Mouse (Mus musculus): ENCODE data around the gene Got2. TPM values are rescaled to one million over a fixed set of nuclear protein-coding genes. Genes with fewer than 3 reads are reported as not detected.
"Not testable (repeated sequence)": the region's sequence is repeated elsewhere in the genome, so short reads cannot be mapped to it uniquely, and the experiment has no call there.

The Got2 gene
- total RNA-seq, 2 experiments from 2014 or later = 342 to 564 TPM

GRCm38 (mm10) chr8:95886647-95887577 is 1.4 kb downstream of the Got2 start:
- Histone ChIP-seq H3K27ac (peak overlapping the region; percentile 98), H3K4me3 (peak overlapping the region; percentile 80)
- TF ChIP-seq CTCF (IDR thresholded peaks at IDR 0.05) = no peak
- intact Hi-C loops (cut with DNase I) = no loop called here
- DNase-seq = peak; percentile 81

GRCm38 (mm10) chr8:95885966-95886365 is 2.4 kb downstream of the Got2 start:
- no peak for DNase-seq
- peak overlapping the region; percentile 98 for H3K27ac ChIP-seq
- no peak for TF ChIP-seq CTCF (IDR thresholded peaks at IDR 0.05)
- intact Hi-C loops (cut with DNase I) = no loop called here
- H3K4me3 ChIP-seq = peak overlapping the region; percentile 80

DNA sequence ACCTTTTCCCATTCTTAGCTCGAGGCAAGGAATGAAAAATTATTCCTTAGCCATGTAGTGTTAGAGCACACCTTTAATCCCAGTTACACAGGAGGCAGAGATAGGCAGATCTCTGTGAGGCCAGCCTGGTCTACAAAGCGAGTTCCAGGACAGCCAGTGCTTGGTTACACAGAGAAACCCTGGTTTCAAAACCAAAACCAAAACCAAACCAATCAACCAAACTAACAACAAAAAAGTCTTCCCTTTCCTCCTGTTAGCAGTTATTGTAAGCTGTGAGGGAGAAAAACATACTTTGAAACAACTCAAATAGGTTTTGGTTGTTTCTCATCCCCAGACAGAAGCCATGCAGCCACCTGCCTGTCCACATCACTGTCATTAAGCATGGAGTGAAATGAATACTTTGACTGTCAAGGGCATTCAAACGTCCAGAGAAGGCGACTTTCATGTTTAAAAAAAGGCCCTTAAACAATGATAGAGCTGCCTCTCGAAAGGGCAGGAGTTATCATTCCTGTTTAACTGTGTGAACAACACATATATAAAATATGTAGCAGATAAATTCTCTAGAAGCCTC is 3.0 kb downstream of the Got2 start:
- no peak for TF ChIP-seq CTCF (IDR thresholded peaks at IDR 0.05)
- Histone ChIP-seq H3K4me3 (peak overlapping the region; percentile 80), H3K27ac (peak overlapping the region; percentile 98)
- DNase-seq = peak; percentile 39
- intact Hi-C loops (cut with DNase I) = no loop called here

DNA sequence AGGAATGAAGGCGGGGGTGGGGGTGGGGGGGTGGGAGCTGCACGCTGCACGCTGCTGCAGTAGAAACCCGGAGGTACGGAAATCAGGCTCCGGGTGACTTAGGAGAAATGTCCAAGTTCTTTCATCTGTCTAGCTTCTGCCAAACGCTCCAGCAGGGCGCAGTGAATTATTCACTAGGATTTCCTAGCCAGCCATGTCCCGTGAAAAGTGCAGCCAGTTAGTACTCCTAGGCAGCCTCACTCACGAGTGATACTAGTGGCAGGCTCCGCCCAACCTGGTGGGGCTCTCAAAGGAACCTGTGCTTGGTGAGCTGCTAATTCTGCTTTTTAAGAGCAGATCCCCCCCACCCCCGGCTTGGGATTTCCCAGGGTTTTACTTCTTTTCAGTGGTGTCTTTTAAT is 3.9 kb downstream of the Got2 start:
- peak overlapping the region; percentile 98 for H3K27ac ChIP-seq
- peak; percentile 29 for DNase-seq
- H3K4me3 ChIP-seq = peak overlapping the region; percentile 80
- TF ChIP-seq CTCF (IDR thresholded peaks at IDR 0.05) = no peak
- intact Hi-C loops (cut with DNase I) = no loop called here

GRCm38 (mm10) chr8:95882191-95882590 is 6.2 kb downstream of the Got2 start:
- no peak overlapping the region for H3K4me3 ChIP-seq
- peak overlapping the region; percentile 74; the same call in 1 of the 2 replicates for H3K27ac ChIP-seq
- intact Hi-C loops (cut with DNase I) = no loop called here
- no peak for TF ChIP-seq CTCF (IDR thresholded peaks at IDR 0.05)
- DNase-seq = no peak

DNA sequence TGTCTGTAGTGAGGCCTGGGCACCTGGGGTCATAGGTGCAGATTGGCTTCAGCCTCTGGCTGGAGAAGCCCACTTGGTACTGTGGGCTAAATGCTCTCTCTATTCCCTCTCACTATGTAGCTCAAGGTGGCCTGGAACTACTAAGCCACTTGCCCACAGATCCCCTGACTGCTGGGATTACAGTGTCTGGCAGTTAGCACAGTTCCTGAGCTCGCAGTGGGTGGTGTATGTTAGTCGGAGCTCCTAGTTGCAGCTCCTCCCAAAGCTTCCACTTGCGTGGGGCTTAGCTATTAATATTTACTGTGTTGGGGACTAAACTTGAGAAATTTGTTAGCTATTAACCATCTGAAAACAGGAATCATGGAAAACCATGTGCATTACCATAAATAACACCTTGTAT is 6.8 kb downstream of the Got2 start:
- H3K27ac ChIP-seq = peak overlapping the region; percentile 74
- H3K4me3 ChIP-seq = no peak overlapping the region
- no peak for TF ChIP-seq CTCF (IDR thresholded peaks at IDR 0.05)
- intact Hi-C loops (cut with DNase I) = no loop called here
- peak; percentile 33 for DNase-seq

- TF ChIP-seq CTCF (IDR thresholded peaks at IDR 0.05) = no peak
- no peak for DNase-seq
- Histone ChIP-seq H3K4me3 (no peak overlapping the region), H3K27ac (no peak overlapping the region; the same call in 1 of the 2 replicates)
- intact Hi-C loops (cut with DNase I) = no loop called here
Observed at GRCm38 (mm10) chr8:95879823-95880222, 8.5 kb downstream of the Got2 start.

- H3K27ac ChIP-seq = peak overlapping the region; percentile 38
- intact Hi-C loops (cut with DNase I) = no loop called here
- peak overlapping the region; percentile 42 for H3K4me3 ChIP-seq
- peak; percentile 56 for DNase-seq
- no peak for TF ChIP-seq CTCF (IDR thresholded peaks at IDR 0.05)
Observed at GRCm38 (mm10) chr8:95878176-95878962, 10.0 kb downstream of the Got2 start.

DNA sequence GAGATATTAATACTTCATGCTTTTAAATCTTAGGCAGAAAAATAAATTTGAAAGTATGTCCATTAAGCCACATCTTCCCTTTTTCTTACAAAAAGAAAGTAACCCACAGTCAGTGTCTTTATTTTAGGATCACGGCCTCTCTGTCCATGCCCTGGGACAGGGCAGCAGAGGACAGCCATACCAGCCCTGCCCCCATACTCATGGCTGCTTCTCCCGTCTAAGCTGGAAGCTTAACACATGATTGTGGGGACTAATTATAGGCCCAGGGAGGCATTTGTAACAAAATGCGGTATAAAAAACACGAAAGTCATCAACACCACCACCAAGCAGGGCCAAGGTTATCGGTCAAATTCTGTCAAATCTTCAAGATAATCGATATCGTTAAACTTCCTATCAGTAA is 13.1 kb downstream of the Got2 start:
- no peak for TF ChIP-seq CTCF (IDR thresholded peaks at IDR 0.05)
- Histone ChIP-seq H3K27ac (peak overlapping the region; percentile 48; the same call in 1 of the 2 replicates), H3K4me3 (no peak overlapping the region)
- intact Hi-C loops (cut with DNase I) = no loop called here
- peak; percentile 32 for DNase-seq

DNA sequence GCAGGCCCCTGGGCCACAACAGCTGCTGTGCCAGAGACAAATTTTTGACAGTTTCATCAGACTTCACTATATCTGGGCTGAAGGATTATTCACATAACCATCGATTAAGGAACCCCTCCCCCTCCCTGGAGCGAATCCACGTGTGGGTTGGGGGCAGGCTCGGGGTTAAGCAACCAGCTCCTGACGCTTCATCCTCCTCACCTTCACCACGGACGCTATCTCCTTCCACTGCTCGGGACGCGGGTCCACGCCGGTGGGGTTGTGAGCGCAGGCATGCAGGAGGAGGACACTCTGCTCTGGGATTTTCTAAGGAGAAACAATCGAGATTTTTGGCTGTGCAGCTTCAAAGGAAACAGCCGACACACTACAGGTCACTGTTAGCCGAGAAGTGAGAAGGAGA is 16.7 kb downstream of the Got2 start:
- Histone ChIP-seq H3K4me3 (no peak overlapping the region), H3K27ac (no peak overlapping the region)
- DNase-seq = no peak
- intact Hi-C loops (cut with DNase I) = no loop called here
- TF ChIP-seq CTCF (IDR thresholded peaks at IDR 0.05) = no peak

DNA sequence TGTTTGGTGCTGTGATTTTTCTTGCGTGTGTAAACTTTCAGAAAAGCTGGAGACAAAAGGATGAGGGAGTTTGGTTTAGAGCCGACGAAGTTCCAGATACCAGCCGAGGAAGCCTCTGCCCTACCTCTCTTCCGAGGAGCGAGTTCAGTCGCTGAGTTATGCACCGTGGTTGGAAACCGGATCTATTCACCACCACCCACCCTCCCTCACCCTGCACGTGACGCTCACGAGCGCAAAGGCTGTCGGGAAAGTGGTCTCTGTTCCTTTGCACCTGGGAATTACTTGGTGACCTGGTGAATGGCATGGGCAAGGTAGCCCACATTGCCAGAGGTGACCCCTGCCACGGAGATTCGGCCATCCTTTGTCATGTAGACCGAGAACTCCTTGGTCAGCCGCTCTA is 23.5 kb downstream of the Got2 start:
- DNase-seq; H3K27ac ChIP-seq; H3K4me3 ChIP-seq; intact Hi-C loops (cut with DNase I): not testable (repeated sequence)

DNA sequence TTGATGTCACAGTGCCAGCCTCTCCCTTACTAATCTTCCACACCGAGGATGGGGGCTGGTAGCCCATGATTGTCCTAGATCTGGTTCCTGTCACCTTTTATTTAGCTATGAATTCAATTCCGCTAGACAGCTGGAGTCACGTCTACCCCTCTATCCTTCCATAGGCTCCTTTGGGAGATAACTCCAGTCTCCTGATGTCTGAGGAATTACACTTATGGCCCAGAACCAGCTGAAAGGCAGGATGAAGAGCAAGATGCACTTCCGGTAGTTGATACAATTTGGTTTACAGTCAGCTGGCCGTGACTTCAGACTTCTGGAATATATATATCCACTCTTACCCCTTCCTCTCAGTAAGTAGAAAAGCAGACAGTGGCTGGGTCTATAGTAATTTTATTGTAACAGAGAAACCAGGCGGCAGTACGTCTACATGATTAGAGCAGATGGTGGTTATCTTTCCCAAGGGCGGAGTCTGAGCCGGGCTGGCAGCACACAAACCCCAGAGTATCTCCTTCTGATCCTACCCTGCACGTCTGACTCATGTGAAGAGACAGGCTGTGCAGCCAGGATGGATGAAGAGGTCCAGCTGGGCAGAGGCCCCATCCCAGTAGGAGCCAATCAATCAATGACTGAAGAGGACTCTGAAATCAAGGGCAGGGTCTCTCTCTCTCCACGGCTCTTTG is 24.4 kb downstream of the Got2 start:
- DNase-seq; H3K27ac ChIP-seq; H3K4me3 ChIP-seq; intact Hi-C loops (cut with DNase I): not testable (repeated sequence)
